Mouse (Mus musculus) limb, embryonic 13.5 days (tissue): ENCODE measurements around the gene Frg2f1. TPM values are rescaled to one million over a fixed set of nuclear protein-coding genes. Genes with fewer than 3 reads are reported as not detected.
A peak's percentile ranks its signal among the peaks of the same experiment; 100 is the strongest.

ENCODE experiments used
- ATAC-seq: fragments of 200-750 bp; cut with Nextera tagmentation; 2 replicates; pipeline ENCODE4 v1.8.0; 2017; ENCODE audit warnings: low read depth, moderate number of reproducible peaks, moderate TSS enrichment; ENCODE audit not compliant: low FRiP score
- H3K27ac ChIP-seq: fragments of 300-500 bp; sonication (generic); 2 replicates; pipeline ENCODE4 v1.5.1; 2015; ENCODE audit warnings: inconsistent platforms, mild to moderate bottlenecking, moderate library complexity
- H3K27me3 ChIP-seq: fragments of 300-500 bp; sonication (generic); 2 replicates; pipeline ENCODE4 v1.6.1; 2015; ENCODE audit warnings: mild to moderate bottlenecking, inconsistent platforms
- H3K36me3 ChIP-seq: fragments of 300-500 bp; sonication (generic); 2 replicates; pipeline ENCODE4 v1.6.1; 2015; ENCODE audit warnings: inconsistent platforms, mild to moderate bottlenecking, moderate library complexity
- H3K4me1 ChIP-seq: fragments of 300-500 bp; sonication (generic); 2 replicates; pipeline ENCODE4 v1.6.1; 2015; ENCODE audit warnings: inconsistent platforms
- H3K4me2 ChIP-seq: fragments of 300-500 bp; sonication (generic); replicated peaks from 2 replicates; pipeline ENCODE4 v1.6.1; 2015; ENCODE audit warnings: inconsistent platforms, mild to moderate bottlenecking, moderate library complexity
- H3K4me3 ChIP-seq: fragments of 300-500 bp; sonication (generic); 2 replicates; pipeline ENCODE4 v1.5.1; 2015; ENCODE audit warnings: moderate library complexity, mild to moderate bottlenecking, inconsistent platforms
- H3K9ac ChIP-seq: fragments of 300-500 bp; sonication (generic); 2 replicates; pipeline ENCODE4 v1.6.1; 2015; ENCODE audit warnings: mild to moderate bottlenecking, inconsistent platforms
- H3K9me3 ChIP-seq: fragments of 300-500 bp; sonication (generic); 2 replicates; pipeline ENCODE4 v1.6.1; 2016; ENCODE audit warnings: inconsistent platforms
- WGBS: fragments of 180-500 bp; shearing (Covaris S2); methylation state at CpG from one replicate; pipeline ENCODE4 v1.1.7; 2015; 5-methylcytosine and 5-hydroxymethylcytosine counted together
- polyA plus RNA-seq: library from polyadenylated mRNA; unstranded; fragments of >200 nt; fragmentation: Nextera tagmentation; extraction: Ambion mirVana; gene quantifications from 2 replicates; pipeline ENCODE4 v1.2.1, GENCODE M21; 2015

Gene Frg2f1
- polyA plus RNA-seq, result 4.9 and 5.8 TPM in 2 replicates

DNA sequence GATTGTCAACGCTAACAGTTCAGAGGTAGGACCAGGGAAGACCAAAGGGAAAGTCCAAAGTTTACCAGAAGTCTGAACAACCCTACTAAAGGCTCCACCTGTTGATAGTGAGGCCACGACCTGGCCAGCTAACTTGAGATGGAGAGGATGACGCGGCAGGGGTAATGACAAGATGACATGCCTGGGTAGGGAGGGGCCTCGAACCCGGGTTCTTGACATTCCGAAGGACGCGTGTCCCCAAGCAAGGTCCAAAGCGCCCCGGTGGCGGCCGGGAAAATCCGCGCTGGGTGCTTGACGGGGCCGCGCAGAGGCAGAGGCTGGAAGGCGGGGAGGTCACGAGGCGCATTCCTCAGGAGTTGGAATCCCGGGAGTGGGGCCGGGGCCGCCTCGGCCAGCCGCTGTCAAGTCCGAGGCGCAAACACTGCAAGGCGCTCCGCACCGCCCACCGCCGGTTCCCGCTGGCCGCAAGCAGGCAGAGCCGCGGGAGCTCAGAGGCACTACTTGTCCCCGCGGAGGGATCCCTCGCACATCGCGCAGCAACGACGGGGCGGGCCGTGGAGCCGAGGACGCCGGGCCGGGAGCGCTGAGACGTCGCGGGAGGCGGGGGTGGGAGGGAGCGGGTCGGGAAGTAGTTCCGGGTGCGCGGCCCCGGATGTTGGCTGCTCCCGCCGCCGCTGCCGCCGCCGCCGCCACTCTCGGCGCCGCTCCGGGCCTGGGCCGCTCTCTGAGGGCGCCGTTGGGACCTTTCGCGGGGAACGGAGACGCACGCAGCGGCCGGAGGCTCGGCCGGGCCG is at the start of gene Frg2f1:
Gene Frg2f1, minus strand, starts transcription at position 499 of the 794 bp plus-strand sequence.
- Histone ChIP-seq H3K27ac (peak within 1 kb of the TSS; percentile 97), H3K4me1 (peaks cover 20% of the 10 kb centered on the region), H3K9ac (peak within 1 kb of the TSS; percentile 94), H3K36me3 (no peaks in the 10 kb centered on the region), H3K9me3 (no peaks in the 10 kb centered on the region), H3K27me3 (no peaks in the 10 kb centered on the region), H3K4me2 (peak within 1 kb of the TSS; percentile 80), H3K4me3 (peak within 1 kb of the TSS; percentile 95)
- under 1% methylated on average over 71 of the region's 85 CpGs for WGBS
- peak; percentile 94 for ATAC-seq

DNA sequence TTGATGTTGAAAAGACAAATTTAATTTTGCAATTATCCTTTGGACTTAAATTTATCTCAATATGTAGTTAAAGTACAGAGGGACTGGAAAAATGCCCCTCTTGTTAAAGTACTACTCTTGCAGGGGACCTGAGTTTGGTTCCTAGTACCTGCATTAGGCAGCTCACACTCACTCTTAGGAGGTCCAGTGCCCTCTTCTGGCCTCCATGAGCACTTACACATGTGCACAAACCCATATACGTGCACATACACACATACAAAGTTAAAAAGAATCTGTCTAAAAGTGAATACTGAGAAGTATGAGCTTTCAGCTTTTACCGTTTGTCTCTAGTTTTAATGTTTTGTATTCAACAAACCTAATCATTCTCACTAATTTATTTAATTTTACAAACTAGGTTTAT is 48.7 kb upstream of the Frg2f1 start:
- ATAC-seq, result no peak
- H3K4me1 ChIP-seq, result no peaks in the 10 kb centered on the region
- H3K9ac ChIP-seq, result no peak overlapping the region
- H3K9me3 ChIP-seq, result no peaks in the 10 kb centered on the region
- H3K27me3 ChIP-seq, result no peaks in the 10 kb centered on the region
- H3K27ac ChIP-seq, result no peak overlapping the region
- H3K36me3 ChIP-seq, result peaks cover 24% of the 10 kb centered on the region
- WGBS, result 87% methylated on average over 2 of the region's 2 CpGs
- H3K4me2 ChIP-seq, result no peak overlapping the region
- H3K4me3 ChIP-seq, result no peak overlapping the region

DNA sequence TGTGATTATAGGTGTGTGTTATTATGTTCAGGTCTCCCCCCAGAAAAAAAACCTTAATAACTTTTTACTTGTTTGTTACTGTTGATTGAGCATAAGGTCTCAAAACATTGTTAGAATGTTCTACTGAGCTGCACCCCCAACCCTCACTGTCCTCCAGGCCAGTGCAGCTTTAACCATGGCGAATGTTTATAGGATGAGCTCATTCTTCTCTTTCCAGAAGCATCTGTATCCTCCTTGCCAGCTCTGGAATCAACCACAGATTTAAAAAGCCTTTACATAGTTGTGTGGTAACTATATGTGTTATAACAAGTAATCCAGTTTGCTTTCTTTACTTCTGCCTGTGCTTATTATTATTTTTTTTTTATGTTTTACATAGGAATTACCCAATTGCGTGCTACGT is 36.1 kb upstream of the Frg2f1 start:
- H3K9me3 ChIP-seq, result no peaks in the 10 kb centered on the region
- no peaks in the 10 kb centered on the region for H3K27me3 ChIP-seq
- H3K9ac ChIP-seq, result no peak overlapping the region
- H3K36me3 ChIP-seq, result peaks cover 26% of the 10 kb centered on the region
- H3K4me3 ChIP-seq, result no peak overlapping the region
- H3K27ac ChIP-seq, result no peak overlapping the region
- WGBS, result 93% methylated on average over 3 of the region's 3 CpGs
- no peak overlapping the region for H3K4me2 ChIP-seq
- ATAC-seq, result no peak
- H3K4me1 ChIP-seq, result no peaks in the 10 kb centered on the region

DNA sequence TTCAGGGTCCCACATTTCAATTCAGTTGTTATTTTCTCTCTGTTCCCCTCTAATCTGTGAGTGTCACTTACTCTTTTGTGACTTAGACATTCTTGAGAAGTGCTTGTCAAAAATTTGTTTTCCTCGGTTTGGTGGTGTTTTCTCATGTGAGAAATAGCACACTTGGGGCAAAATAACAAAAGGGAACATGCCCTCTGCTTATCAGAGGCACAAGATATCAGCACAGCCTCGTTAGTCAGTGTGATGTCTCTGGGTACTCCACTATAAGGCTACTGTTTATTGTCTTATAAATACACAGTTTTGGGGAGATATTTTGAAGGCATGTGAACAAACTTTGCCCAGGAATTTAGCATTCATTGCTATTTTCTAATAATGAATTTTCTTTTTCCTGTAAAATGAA is 35.2 kb upstream of the Frg2f1 start:
- Histone ChIP-seq H3K9me3 (no peaks in the 10 kb centered on the region), H3K27ac (no peak overlapping the region), H3K4me3 (no peak overlapping the region), H3K36me3 (peaks cover 26% of the 10 kb centered on the region), H3K9ac (no peak overlapping the region), H3K4me1 (no peaks in the 10 kb centered on the region), H3K4me2 (no peak overlapping the region), H3K27me3 (no peaks in the 10 kb centered on the region)
- no peak for ATAC-seq
- WGBS, result 81% methylated on average over 2 of the region's 2 CpGs

DNA sequence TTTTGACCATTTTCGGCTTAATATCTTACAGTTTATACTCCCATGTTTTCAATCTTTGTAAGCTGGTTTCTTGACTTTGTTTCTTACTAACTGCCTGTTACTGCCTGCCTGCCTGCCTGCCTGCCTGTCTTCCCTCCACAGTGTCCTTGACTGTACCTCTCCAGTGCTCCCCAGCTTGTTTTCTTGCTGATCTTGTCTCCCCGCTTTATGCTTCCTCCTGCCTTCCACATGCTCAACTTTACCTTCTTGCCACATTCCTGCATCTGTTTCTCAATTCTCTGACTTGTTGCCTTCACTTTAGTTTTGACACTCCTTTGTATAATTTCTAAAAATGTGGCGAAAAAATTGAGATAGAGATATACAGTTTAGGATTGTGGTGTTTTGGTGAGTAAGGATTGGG is 33.4 kb upstream of the Frg2f1 start:
- Histone ChIP-seq H3K4me2 (no peak overlapping the region), H3K4me1 (no peaks in the 10 kb centered on the region), H3K27ac (no peak overlapping the region), H3K9me3 (no peaks in the 10 kb centered on the region), H3K27me3 (no peaks in the 10 kb centered on the region), H3K36me3 (peaks cover 21% of the 10 kb centered on the region), H3K9ac (no peak overlapping the region), H3K4me3 (no peak overlapping the region)
- WGBS, result 86% methylated on average over 3 of the region's 3 CpGs
- no peak for ATAC-seq

DNA sequence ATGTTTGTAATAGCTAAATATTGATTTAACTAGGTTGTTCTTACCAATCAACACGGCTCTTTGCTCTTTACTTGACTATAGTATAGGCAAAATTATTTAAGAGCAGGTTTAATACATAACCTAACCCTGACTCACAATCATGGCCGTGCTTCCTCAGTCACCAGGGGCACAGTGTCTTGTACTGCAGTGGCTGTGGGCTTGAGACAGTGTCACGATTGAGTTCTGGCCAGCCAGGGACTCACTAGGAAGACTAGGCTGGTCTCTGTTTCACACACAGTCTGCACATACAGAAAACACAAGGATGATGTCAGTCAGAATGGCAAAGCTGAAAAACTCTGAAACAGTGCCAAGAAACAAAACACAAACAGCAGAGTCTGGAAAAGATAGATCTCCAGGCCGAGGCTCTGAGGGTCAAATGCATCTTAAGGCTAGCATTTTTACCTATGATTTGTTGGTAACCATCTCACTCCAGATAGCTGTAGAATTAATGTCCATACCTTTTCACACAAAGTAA is 27.1 kb upstream of the Frg2f1 start:
- Histone ChIP-seq H3K9ac (no peak overlapping the region), H3K36me3 (peaks cover 16% of the 10 kb centered on the region), H3K4me2 (no peak overlapping the region), H3K9me3 (peaks cover 3% of the 10 kb centered on the region; the same call in 1 of the 2 replicates), H3K4me3 (no peak overlapping the region), H3K4me1 (no peaks in the 10 kb centered on the region), H3K27me3 (no peaks in the 10 kb centered on the region), H3K27ac (no peak overlapping the region)
- ATAC-seq, result no peak
- 82% methylated on average over 4 of the region's 4 CpGs for WGBS

DNA sequence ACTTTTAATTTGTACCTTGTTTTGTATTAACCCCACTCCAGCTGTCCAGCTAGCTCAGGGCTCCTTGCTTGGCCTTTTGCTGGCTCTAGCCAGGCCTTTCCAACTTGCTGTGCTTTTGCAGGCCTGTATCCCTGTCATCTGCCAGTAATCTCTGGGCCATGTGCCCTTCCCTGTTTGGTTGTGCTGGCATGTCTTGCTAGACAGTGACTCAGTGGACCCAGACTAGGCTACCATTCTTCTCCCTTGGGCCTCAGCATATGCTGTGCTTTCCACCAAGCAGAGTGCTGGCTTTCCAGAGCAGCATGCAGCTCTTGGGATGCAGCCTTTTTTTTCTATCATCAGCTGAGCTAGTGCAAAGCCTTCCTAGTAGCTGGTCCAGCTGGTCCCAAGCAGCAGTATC is 23.8 kb upstream of the Frg2f1 start:
- H3K9me3 ChIP-seq, result peaks cover 3% of the 10 kb centered on the region; the same call in 1 of the 2 replicates
- H3K27me3 ChIP-seq, result no peaks in the 10 kb centered on the region
- H3K4me1 ChIP-seq, result no peaks in the 10 kb centered on the region
- no peak overlapping the region for H3K4me2 ChIP-seq
- no peak overlapping the region for H3K4me3 ChIP-seq
- ATAC-seq, result no peak
- H3K36me3 ChIP-seq, result peaks cover 16% of the 10 kb centered on the region
- no peak overlapping the region for H3K9ac ChIP-seq
- no peak overlapping the region for H3K27ac ChIP-seq

DNA sequence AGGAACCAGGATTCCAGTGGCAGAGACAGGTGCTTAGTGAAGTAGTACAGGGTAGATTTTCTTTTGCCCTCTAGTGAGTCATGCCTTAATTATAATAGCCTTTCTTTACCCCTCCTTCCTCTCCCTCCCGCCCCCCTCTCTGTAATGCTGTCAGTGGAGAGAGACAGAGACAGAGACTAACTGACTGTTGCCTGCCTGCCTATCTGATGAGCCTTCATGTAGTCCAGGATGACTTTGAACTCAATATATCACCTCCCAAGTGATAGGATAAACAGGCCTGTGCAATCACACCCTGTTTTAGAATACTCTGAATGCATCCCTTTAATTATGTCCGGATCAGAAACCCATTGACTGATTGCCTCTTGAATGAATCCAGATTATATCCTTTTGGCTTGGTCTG is 16.1 kb upstream of the Frg2f1 start:
- H3K27ac ChIP-seq, result no peak overlapping the region
- WGBS, result 81% methylated on average over 2 of the region's 2 CpGs
- H3K9ac ChIP-seq, result no peak overlapping the region
- H3K36me3 ChIP-seq, result no peaks in the 10 kb centered on the region
- no peak overlapping the region for H3K4me2 ChIP-seq
- H3K4me3 ChIP-seq, result no peak overlapping the region
- no peak for ATAC-seq
- no peaks in the 10 kb centered on the region for H3K27me3 ChIP-seq
- H3K4me1 ChIP-seq, result peaks cover 10% of the 10 kb centered on the region
- H3K9me3 ChIP-seq, result no peaks in the 10 kb centered on the region

DNA sequence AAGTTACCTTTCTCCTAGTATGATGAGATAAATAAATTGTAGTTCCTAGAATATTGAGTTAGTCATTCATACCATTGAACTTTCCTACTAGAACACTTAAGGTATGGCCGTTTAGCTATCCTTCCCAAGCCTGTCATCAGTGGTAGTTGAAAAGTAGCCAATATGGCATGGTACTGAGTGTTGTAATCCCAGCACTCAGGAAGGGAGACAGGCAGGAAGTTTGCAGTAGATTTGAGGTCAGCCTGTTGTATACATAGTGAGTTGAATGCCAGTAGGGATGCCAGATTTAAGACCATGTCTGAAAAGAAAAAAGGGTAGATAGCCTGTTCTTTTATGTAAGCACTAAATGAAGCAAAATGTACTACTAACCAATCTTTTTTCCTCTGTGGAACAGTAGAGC is 11.5 kb upstream of the Frg2f1 start:
- Histone ChIP-seq H3K4me1 (peaks cover 10% of the 10 kb centered on the region), H3K9me3 (no peaks in the 10 kb centered on the region), H3K27me3 (no peaks in the 10 kb centered on the region), H3K27ac (no peak overlapping the region), H3K4me3 (no peak overlapping the region), H3K4me2 (no peak overlapping the region), H3K36me3 (no peaks in the 10 kb centered on the region), H3K9ac (no peak overlapping the region)
- no peak for ATAC-seq
- 82% methylated on average over 1 of the region's 1 CpGs for WGBS

DNA sequence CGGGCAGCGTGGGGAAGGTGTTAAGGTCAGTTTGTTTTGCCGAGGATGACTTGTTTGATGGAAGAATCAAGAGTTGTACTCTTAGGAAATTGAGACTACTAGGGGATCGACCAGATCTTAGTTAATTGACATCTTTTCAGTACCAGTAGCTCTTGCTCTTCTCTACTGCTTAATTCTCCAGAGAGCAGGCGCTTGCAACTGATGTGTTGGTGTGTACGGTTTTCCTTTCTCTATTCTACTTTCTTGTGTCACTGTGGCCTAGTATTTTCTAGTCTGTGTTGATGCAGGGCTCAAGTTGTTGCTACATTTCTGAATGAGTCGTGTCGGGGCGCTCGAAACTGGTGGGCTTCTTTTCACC is 1.2 kb upstream of the Frg2f1 start:
- WGBS, result 5% methylated on average over 10 of the region's 10 CpGs
- peak overlapping the region; percentile 94 for H3K9ac ChIP-seq
- no peaks in the 10 kb centered on the region for H3K36me3 ChIP-seq
- no peaks in the 10 kb centered on the region for H3K27me3 ChIP-seq
- H3K27ac ChIP-seq, result peak overlapping the region; percentile 97; the same call in 1 of the 2 replicates
- H3K4me2 ChIP-seq, result peak overlapping the region; percentile 80
- H3K4me1 ChIP-seq, result peaks cover 23% of the 10 kb centered on the region
- no peaks in the 10 kb centered on the region for H3K9me3 ChIP-seq
- no peak for ATAC-seq
- peak overlapping the region; percentile 95 for H3K4me3 ChIP-seq

DNA sequence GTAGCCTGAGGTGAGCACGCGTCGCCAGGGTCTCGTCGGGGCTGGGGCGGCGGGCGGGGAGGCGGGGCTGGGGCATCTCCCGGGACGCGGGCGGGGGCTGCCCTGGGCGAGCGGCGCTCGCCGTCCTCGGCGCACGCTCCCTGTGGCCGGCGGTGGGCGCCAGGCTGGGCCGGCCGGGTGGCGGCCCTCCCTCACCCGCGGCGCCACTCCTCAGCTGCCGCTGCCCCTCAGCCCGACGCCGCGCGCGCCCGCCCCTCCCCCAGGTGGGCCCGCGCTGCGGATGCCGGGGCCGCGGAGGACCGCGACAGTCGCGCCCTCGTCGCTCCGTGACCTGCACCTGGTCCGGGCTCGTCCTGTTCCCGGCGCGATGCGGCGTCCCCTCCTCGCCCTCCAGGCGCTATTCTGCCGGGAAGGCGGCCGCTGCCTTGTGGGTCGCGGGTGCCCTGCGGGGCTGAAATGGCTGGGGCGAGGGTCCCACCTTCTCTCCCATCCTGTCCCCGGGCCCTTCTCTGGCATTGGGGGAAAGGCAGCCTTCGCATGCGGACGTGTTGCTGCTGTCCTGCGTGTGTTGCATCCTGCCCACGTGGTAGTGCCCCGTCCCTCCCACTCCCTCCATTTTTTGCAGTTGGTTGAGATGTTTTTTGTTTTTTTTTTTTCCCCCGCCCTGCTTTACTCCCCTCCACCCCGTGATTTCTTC is 655 bp upstream of the Frg2f1 start:
- peaks cover 20% of the 10 kb centered on the region for H3K4me1 ChIP-seq
- H3K9ac ChIP-seq, result peak overlapping the region; percentile 94
- H3K36me3 ChIP-seq, result no peaks in the 10 kb centered on the region
- no peaks in the 10 kb centered on the region for H3K9me3 ChIP-seq
- no peaks in the 10 kb centered on the region for H3K27me3 ChIP-seq
- peak overlapping the region; percentile 97 for H3K27ac ChIP-seq
- H3K4me2 ChIP-seq, result peak overlapping the region; percentile 80
- WGBS, result under 1% methylated on average over 51 of the region's 76 CpGs
- H3K4me3 ChIP-seq, result peak overlapping the region; percentile 95
- peak; percentile 84 for ATAC-seq

DNA sequence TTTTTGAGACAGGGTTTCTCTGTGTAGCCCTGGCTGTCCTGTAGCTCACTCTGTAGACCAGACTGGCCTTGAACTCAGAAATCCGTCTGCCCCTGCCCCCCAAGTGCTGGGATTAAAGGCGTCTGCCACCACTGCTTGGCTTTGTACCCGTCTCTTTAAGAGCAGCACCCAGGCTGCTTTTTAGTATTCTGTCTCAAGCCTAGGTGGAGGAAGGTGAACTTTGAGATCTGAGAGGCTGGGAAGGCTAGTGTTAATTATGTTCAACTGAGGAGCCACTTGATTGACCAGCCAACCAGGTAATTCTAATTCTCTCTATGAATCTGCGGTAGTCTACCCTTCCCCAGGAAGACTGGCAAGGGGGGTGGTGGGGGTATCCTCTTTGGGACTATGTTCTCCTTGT is 1.9 kb downstream of the Frg2f1 start:
- Histone ChIP-seq H3K36me3 (no peaks in the 10 kb centered on the region), H3K27me3 (no peaks in the 10 kb centered on the region), H3K9ac (no peak overlapping the region), H3K4me2 (no peak overlapping the region), H3K9me3 (no peaks in the 10 kb centered on the region), H3K27ac (no peak overlapping the region), H3K4me3 (no peak overlapping the region), H3K4me1 (peaks cover 20% of the 10 kb centered on the region)
- 63% methylated on average over 4 of the region's 4 CpGs for WGBS
- ATAC-seq, result no peak
